Mouse (Mus musculus): Measurements from ENCODE around the gene Olfr1437.
"Not testable (repeated sequence)": the region's sequence is repeated elsewhere in the genome, so short reads cannot be mapped to it uniquely, and the experiment has no call there.

The Olfr1437 gene

DNA sequence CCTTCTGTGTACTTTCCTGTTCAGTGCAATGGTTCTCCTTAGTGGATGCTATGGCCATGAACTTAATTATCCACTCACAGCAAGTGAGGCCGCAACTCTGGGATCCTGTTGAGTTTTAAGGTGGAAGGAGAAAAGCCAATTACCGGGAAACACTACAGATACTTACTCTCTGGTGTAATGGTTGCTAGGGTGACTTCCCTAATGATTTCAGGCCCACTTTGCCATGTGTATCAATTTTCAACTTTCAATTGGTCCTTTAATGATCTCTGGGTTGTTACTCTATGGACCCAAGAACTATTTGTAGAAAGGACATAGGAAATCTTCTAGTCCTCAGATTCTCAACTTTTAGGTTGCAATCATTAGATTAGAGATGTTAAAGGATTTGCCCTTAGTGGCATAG is at the start of gene Olfr1437:
Gene Olfr1437 (minus strand): TSS at position 101 of the 400 bp plus-strand sequence.
- DNase-seq = no peak

DNA sequence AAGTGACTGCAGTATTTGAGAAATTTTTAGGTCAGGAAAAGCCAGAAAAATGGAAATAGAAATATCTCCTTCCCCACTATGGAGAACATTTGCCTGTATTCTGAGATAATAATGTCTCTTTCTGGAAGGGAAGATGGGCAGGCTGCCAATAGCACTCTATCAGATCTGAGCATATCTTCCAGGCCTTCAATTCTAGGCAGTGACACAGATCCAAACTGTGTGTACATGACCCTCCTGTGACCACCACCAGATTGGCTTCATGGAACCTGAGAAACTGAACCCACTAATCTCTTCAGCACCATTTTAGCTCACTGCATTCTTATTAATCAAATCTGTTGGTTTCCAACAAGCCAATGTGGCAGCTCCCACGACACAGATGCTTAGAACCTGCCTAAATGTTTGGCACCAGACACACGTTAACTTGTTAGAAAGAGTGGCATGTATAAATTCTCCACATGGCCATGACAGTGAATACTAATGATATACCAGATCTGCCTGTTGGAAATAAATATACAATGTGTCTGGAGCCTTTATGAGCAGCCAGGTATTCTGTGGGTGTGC is 49.6 kb upstream of the Olfr1437 start:
- DNase-seq = no peak

- DNase-seq = no peak
Observed at GRCm38 (mm10) chr19:12373004-12373403, 48.1 kb upstream of the Olfr1437 start.

- no peak for DNase-seq
Observed at GRCm38 (mm10) chr19:12335810-12336209, 10.9 kb upstream of the Olfr1437 start, which contains the start of gene Olfr1438-ps1. TSS of gene Olfr1438-ps1 (minus strand) at chr19:12335910.

DNA sequence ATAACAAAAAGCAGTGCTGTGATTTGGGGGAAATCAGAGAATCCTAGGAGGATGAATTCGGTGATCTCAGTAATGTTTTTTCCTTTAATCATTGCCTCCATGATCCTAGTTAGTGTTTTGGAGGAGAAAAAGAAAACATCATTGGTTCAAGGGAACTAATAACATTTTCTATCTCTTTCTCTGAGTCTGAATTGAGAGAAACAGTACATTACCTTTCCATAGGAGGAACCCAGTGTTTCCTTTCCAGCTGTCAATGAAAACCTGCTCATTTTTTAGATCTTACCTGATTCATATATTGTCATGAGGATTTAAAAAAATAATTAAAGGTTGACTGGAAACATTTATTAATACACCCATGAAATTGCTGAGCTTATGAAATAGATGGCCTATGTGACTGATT is 25.9 kb downstream of the Olfr1437 start, which contains the start of gene Olfr1436:
Gene Olfr1436 (minus strand): TSS at position 101 of the 400 bp plus-strand sequence.
- not testable (repeated sequence) for DNase-seq

DNA sequence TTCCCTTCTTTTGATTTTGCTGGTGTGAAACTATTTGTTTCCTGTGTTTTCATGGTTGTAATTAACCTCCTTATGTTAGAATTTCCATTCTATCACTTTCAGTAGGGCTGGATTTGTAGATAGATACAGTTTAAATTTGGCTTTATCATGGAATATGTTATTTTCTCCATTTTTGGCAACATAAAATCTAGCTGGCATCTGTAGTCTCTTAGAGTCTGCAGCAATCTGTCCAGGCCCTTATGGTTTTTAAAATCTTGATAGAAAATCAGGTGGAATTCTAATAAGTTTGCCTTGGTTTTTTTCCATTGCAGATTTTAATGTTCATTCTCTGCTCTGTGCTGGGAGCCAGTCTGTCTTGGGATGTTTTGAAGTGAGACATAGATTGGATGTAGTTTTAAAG is 31.9 kb downstream of the Olfr1437 start:
- DNase-seq = no peak

GRCm38 (mm10) chr19:12279554-12279953 is 45.3 kb downstream of the Olfr1437 start, which contains the start of gene Olfr1434:
TSS of gene Olfr1434 (plus strand) at chr19:12279854.
- no peak for DNase-seq
